Mouse (Mus musculus): ENCODE data around the gene Ankrd35. TPM values are rescaled to one million over a fixed set of nuclear protein-coding genes. Genes with fewer than 3 reads are reported as not detected.

Ankrd35 gene
- polyA plus RNA-seq (2012; rRNA removed) = 1.4 and 3.6 TPM in 2 replicates

- peak; percentile 75 for DNase-seq
- WGBS = 5% methylated on average over 35 of the region's 35 CpGs
- peak within 1 kb of the TSS; percentile 56 for H3K4me3 ChIP-seq (replicated peaks; ENCODE audit: extremely low read depth, low read depth, low read length)
These were observed at the start of gene Ankrd35 for GRCm38 (mm10) chr3:96669727-96670468. TSS of gene Ankrd35 (plus strand) at chr3:96670131.

GRCm38 (mm10) chr3:96623201-96623600, 46.7 kb upstream of the Ankrd35 start:
- H3K4me3 ChIP-seq (replicated peaks; ENCODE audit: extremely low read depth, low read depth, low read length) = no peak overlapping the region
- H3K4me1 ChIP-seq (ENCODE audit: control insufficient read depth, insufficient read depth, low read length) = no peaks in the 10 kb centered on the region
- 89% methylated on average over 4 of the region's 4 CpGs for WGBS
- no peak for DNase-seq
- TF ChIP-seq CTCF (IDR thresholded peaks at IDR 0.05; ENCODE audit: insufficient read depth, low read length) (no peak), POLR2A (IDR thresholded peaks at IDR 0.05; ENCODE audit: borderline replicate concordance, extremely low read depth, low read depth, low read length) (no peak)

More at GRCm38 (mm10) chr3:96669727-96670468, at the start of gene Ankrd35:
- TF ChIP-seq CTCF (IDR thresholded peaks at IDR 0.05; ENCODE audit: insufficient read depth, low read length) (0 out of 2 replicates have a peak, but pooled peaks have one; percentile 2), POLR2A (IDR thresholded peaks at IDR 0.05; ENCODE audit: borderline replicate concordance, extremely low read depth, low read depth, low read length) (peak; percentile 29; the same call in 1 of the 2 replicates)
- no peaks in the 10 kb centered on the region for H3K4me1 ChIP-seq (ENCODE audit: control insufficient read depth, insufficient read depth, low read length)

- Histone ChIP-seq H3K4me1 (ENCODE audit: control insufficient read depth, insufficient read depth, low read length) (peaks cover 7% of the 10 kb centered on the region), H3K4me3 (replicated peaks; ENCODE audit: extremely low read depth, low read depth, low read length) (peak within 1 kb of the TSS; percentile 75)
- under 1% methylated on average over 48 of the region's 48 CpGs for WGBS
- peak; percentile 96 for DNase-seq
- no peak for TF ChIP-seq CTCF (IDR thresholded peaks at IDR 0.05; ENCODE audit: insufficient read depth, low read length)
- TF ChIP-seq POLR2A (IDR thresholded peaks at IDR 0.05; ENCODE audit: borderline replicate concordance, extremely low read depth, low read depth, low read length) = peak; percentile 98
These were observed 40.0 kb upstream of the Ankrd35 start, which contains the start of gene Rbm8a for GRCm38 (mm10) chr3:96629729-96630600. TSS of gene Rbm8a (plus strand) at chr3:96629933.

- H3K4me1 ChIP-seq (ENCODE audit: control insufficient read depth, insufficient read depth, low read length) = peaks cover 12% of the 10 kb centered on the region
- TF ChIP-seq CTCF (IDR thresholded peaks at IDR 0.05; ENCODE audit: insufficient read depth, low read length) = no peak
- TF ChIP-seq POLR2A (IDR thresholded peaks at IDR 0.05; ENCODE audit: borderline replicate concordance, extremely low read depth, low read depth, low read length) = no peak
- no peak overlapping the region for H3K4me3 ChIP-seq (replicated peaks; ENCODE audit: extremely low read depth, low read depth, low read length)
- DNase-seq = no peak
These were observed 37.9 kb upstream of the Ankrd35 start for GRCm38 (mm10) chr3:96632058-96632457.

- DNase-seq = no peak
- Histone ChIP-seq H3K4me3 (replicated peaks; ENCODE audit: extremely low read depth, low read depth, low read length) (no peak overlapping the region), H3K4me1 (ENCODE audit: control insufficient read depth, insufficient read depth, low read length) (peaks cover 12% of the 10 kb centered on the region)
- TF ChIP-seq CTCF (IDR thresholded peaks at IDR 0.05; ENCODE audit: insufficient read depth, low read length) = no peak
- TF ChIP-seq POLR2A (IDR thresholded peaks at IDR 0.05; ENCODE audit: borderline replicate concordance, extremely low read depth, low read depth, low read length) = no peak
- WGBS = 85% methylated on average over 1 of the region's 1 CpGs
These were observed 35.9 kb upstream of the Ankrd35 start for GRCm38 (mm10) chr3:96634015-96634414.

- H3K4me1 ChIP-seq (ENCODE audit: control insufficient read depth, insufficient read depth, low read length) = peaks cover 12% of the 10 kb centered on the region
- TF ChIP-seq POLR2A (IDR thresholded peaks at IDR 0.05; ENCODE audit: borderline replicate concordance, extremely low read depth, low read depth, low read length) (peak; percentile 58; the same call in 1 of the 2 replicates), CTCF (IDR thresholded peaks at IDR 0.05; ENCODE audit: insufficient read depth, low read length) (no peak)
- peak; percentile 91 for DNase-seq
- 2% methylated on average over 60 of the region's 60 CpGs for WGBS
- H3K4me3 ChIP-seq (replicated peaks; ENCODE audit: extremely low read depth, low read depth, low read length) = peak within 1 kb of the TSS; percentile 96
These were observed 34.7 kb upstream of the Ankrd35 start, which contains the start of the genes Pex11b and Gm42957 for GRCm38 (mm10) chr3:96634928-96635879. TSS of gene Pex11b (plus strand) at chr3:96635376. TSS of gene Gm42957 (plus strand) at chr3:96635474.

GRCm38 (mm10) chr3:96635906-96636305, 34.0 kb upstream of the Ankrd35 start:
- TF ChIP-seq CTCF (IDR thresholded peaks at IDR 0.05; ENCODE audit: insufficient read depth, low read length) (no peak), POLR2A (IDR thresholded peaks at IDR 0.05; ENCODE audit: borderline replicate concordance, extremely low read depth, low read depth, low read length) (no peak)
- no peak for DNase-seq
- Histone ChIP-seq H3K4me1 (ENCODE audit: control insufficient read depth, insufficient read depth, low read length) (peaks cover 8% of the 10 kb centered on the region), H3K4me3 (replicated peaks; ENCODE audit: extremely low read depth, low read depth, low read length) (peak overlapping the region; percentile 96)
- 5% methylated on average over 15 of the region's 15 CpGs for WGBS

- WGBS = 61% methylated on average over 11 of the region's 11 CpGs
- no peak for DNase-seq
- no peak for TF ChIP-seq CTCF (IDR thresholded peaks at IDR 0.05; ENCODE audit: insufficient read depth, low read length)
- no peak for TF ChIP-seq POLR2A (IDR thresholded peaks at IDR 0.05; ENCODE audit: borderline replicate concordance, extremely low read depth, low read depth, low read length)
- Histone ChIP-seq H3K4me1 (ENCODE audit: control insufficient read depth, insufficient read depth, low read length) (peaks cover 8% of the 10 kb centered on the region), H3K4me3 (replicated peaks; ENCODE audit: extremely low read depth, low read depth, low read length) (no peak overlapping the region)
These were observed 33.5 kb upstream of the Ankrd35 start for GRCm38 (mm10) chr3:96636448-96636847.
